Mouse (Mus musculus): ENCODE measurements at regions not wholly inside any gene's neighbourhood (a gene's known extent, or its start where the extent isn't known, plus 50 kb on each side); places are given as distances from the start of the nearest gene placed in this dataset.

DNA sequence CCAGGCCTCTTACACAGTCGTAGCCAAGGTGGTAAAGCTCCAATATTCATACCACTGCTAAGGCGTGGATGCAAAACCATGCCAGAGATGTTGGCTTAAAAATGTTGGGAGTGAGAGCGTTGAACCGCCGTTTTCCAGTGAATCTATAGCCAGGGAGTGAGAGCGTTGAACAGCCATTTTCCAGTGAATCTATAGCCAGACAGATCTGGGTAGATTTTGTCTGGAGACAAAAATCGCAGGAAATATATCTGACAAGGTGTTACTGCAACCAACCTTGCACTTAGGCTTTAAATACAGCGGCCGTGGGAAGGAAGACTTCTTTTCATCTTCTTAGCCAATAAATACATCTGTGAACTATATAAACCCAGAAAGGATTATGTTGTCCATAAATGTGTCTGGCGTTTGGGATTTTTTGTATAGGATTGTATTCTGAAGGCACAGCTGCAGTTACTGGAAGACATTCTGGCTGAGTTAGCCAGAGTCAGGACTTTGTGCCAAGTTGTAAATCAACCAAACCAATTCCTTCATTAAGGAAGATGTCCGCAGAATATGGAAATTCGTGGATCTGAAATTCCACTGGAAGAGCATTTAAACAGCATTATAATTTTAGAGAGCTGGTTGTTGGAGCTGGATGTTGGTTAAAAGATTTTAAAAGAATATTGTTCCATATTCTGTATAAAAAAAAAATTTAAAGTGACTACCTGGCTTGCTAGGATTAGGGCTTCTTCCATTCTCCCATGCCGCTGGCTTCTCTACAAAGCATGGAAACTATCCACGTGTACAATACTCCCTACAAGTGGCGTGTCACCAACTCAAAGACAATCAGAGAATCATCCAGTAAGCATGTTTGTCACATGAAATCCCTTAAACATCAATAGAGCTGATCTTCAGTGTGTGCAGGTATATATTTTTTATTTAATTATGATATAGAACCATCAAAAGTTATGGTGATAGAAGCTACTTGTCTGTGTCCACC is 75.8 kb upstream of the Cpm start:
- no peak overlapping the region for H3K4me3 ChIP-seq (ENCODE audit: inconsistent target)
- no peaks in the 10 kb centered on the region for H3K36me3 ChIP-seq (ENCODE audit: inconsistent target)
- H3K79me2 ChIP-seq (ENCODE audit: inconsistent target): no peaks in the 10 kb centered on the region
- H3K27ac ChIP-seq: no peak overlapping the region
- 94% methylated on average over 15 of the region's 15 CpGs for WGBS (ENCODE audit: missing documents)

DNA sequence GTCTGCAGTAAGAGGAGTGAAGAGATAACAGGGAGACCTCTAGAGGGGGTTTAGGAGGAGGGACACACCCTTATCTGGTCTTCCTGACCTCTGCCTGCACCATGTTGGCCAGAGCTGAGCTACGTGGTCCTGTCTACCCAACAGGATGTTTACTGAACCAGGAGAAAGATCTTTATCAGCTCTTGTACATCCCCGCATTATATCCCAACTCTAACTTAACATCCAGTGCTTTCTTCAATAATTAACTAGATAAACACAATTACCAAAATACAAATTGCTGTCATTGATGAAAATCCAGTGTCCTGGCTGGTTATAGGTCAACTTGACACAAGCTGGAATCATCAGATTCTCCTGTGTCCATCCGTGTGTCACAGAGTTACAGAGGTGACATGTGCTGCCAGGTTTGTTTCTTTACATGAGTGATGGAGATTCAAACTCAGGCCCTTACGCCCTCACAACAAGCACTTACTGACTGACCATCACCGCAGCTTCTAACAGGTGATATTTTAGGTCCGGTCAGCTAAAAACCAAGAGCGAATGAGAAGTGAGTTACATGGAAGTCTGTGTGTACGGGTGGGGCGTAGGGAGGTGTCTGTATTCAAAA is 77.1 kb upstream of the Cpm start:
- no peaks in the 10 kb centered on the region for H3K36me3 ChIP-seq (ENCODE audit: inconsistent target)
- WGBS (ENCODE audit: missing documents): 94% methylated on average over 9 of the region's 9 CpGs
- no peaks in the 10 kb centered on the region for H3K79me2 ChIP-seq (ENCODE audit: inconsistent target)
- no peak overlapping the region for H3K4me3 ChIP-seq (ENCODE audit: inconsistent target)
- no peak overlapping the region for H3K27ac ChIP-seq

DNA sequence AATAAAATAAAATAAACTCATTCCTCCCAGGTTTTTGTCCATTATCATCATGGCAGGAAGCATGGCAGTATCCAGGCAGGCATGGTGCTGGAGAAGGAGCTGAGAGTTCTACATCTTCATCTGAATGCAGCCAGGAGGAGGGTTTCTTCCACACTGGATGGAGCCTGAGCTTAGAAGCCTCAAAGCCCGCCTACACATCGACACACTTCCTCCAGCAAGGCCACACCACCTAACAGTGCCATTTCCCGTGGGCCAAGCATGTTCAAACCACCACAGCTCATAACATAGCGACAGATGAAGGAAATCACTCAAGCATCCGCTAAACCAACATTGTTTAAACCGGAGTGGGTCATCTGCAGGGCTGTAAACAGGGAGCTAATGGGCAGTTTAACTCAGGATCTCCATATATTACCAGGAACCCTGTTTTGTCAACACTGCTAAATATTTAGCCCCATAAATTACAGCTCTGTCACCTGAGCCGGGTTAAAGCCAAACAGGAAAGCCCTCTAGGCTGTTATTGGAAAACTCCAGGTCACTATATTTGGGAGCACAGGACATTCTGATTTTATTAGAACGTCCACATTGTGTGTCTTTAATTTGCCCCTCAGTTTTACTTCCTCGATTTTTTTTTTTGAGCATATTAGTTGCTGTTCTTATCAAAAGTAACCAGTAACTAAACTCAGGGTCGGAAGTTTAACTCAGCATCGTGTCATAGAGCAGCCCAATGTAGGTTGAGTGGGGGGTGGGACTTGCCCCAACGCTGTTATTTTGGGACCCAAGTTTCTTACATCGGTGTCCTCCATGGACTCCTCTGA is 77.9 kb upstream of the Cpm start:
- no peak overlapping the region for H3K4me3 ChIP-seq (ENCODE audit: inconsistent target)
- no peaks in the 10 kb centered on the region for H3K79me2 ChIP-seq (ENCODE audit: inconsistent target)
- no peak overlapping the region for H3K27ac ChIP-seq
- H3K36me3 ChIP-seq (ENCODE audit: inconsistent target): no peaks in the 10 kb centered on the region
- 78% methylated on average over 13 of the region's 13 CpGs for WGBS (ENCODE audit: missing documents)

DNA sequence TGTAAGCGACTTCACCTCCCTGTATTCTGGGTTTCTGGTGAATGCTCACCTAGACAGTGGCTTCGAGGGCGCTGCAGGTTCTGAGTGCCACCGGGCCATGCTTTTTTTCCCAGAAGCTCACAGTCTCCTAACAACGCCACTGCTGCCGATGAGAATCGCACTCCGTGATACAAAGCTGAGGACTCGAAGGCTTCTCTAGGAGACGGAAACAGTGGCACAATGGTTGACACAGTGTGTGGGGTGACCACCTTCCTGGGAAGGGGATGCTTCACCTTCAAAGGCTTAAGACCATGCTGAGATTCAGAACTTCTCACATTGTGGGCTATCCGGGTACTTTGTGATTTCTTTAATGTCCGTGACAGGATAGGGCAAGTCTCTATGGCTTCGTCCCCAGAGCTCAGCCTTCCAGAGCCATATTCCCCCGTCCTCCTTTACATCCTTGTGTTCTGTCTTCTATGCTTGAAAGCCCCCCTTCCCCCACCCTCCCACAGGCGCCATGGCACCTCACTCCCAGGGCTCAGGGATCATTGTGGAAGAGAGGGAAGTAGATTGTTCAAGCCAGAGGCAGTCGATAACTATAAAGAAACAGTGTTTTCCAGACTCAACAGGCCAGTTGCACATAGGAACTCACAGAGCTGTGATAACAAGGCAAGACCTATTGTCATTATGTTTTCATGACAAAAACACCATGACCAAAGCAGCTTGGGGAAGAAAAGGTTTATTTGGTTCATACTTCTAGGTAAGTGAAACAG is 79.3 kb upstream of the Cpm start:
- Histone ChIP-seq H3K36me3 (ENCODE audit: inconsistent target) (no peaks in the 10 kb centered on the region), H3K27ac (no peak overlapping the region), H3K4me3 (ENCODE audit: inconsistent target) (no peak overlapping the region), H3K79me2 (ENCODE audit: inconsistent target) (no peaks in the 10 kb centered on the region)
- WGBS (ENCODE audit: missing documents): 93% methylated on average over 16 of the region's 16 CpGs

DNA sequence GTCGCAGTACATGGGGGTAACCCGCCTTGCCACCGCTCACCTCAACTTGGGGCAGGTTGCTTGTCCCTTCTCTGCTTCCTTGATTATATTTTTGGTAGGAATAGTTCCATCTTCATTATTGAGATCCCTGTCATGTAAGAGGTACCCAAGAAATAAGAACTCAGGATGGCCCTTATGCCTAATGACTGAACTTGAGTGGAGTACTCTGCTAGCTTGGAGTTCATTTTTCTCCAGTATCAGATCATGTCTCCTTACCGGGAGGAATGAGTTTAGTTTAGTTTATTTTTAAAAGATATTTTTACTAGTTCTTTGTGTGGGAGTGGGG is 79.8 kb upstream of the Cpm start:
- H3K79me2 ChIP-seq (ENCODE audit: inconsistent target): no peaks in the 10 kb centered on the region
- no peak overlapping the region for H3K27ac ChIP-seq
- no peaks in the 10 kb centered on the region for H3K36me3 ChIP-seq (ENCODE audit: inconsistent target)
- no peak overlapping the region for H3K4me3 ChIP-seq (ENCODE audit: inconsistent target)
- WGBS (ENCODE audit: missing documents): 90% methylated on average over 4 of the region's 4 CpGs

DNA sequence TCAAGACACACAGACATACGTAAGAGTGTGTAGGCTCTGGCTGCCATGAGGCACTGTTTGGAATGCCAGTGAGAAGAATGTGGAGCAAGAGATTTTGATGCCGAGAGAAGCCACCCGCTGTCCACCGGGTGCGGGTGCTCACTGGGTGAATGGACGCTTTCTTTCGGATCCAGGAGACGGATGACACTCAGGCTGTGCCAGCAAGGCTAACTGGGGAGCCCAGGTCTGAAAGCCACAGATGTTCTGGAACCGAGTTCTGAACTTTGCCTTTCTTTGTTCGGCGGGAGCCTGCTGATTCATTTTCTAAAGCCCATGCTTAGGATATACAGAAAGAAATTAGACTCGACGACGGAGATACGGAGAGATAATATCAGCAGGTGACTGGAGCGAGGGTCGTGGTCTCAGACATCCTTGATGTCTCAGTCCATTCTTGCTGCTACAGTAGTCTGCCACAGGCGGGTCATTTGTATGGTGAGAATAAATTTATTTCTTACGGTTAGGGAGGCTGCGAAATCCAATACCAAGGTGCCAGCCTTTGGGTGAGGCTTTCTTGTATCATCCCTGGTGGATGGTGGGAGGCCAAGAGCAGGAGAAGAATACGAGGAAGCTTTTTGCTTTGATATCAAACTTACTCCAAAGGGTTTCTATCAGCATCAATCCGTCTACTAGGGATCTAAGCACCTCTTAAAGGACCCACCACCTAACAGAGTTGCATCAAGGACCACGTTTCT is 80.4 kb upstream of the Cpm start:
- no peaks in the 10 kb centered on the region for H3K36me3 ChIP-seq (ENCODE audit: inconsistent target)
- whole genome bisulfite sequencing (ENCODE audit: missing documents): 92% methylated on average over 23 of the region's 23 CpGs
- H3K4me3 ChIP-seq (ENCODE audit: inconsistent target): no peak overlapping the region
- H3K27ac ChIP-seq: no peak overlapping the region
- no peaks in the 10 kb centered on the region for H3K79me2 ChIP-seq (ENCODE audit: inconsistent target)

DNA sequence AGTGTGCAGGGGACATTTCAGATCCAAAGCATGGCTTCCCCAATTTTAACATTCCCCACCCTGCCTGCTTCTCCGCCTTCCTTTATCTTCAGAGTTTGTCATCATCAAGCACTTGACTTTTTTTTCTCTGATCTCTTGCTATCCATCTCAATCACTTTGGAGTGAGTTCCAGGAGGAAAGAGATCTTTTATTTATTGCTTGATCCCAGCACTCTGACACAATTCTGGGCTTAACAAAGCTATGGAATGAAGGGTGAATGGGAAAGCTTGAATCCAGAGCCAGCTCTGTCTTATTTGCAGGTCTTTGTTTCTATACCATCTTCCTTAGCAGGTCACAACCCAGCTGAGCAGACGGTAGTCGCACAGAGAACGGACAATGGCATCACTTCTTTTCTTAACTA is 81.0 kb upstream of the Cpm start:
- Histone ChIP-seq H3K36me3 (ENCODE audit: inconsistent target) (no peaks in the 10 kb centered on the region), H3K79me2 (ENCODE audit: inconsistent target) (no peaks in the 10 kb centered on the region), H3K4me3 (ENCODE audit: inconsistent target) (no peak overlapping the region), H3K27ac (no peak overlapping the region)
- WGBS (ENCODE audit: missing documents): 78% methylated on average over 4 of the region's 4 CpGs

DNA sequence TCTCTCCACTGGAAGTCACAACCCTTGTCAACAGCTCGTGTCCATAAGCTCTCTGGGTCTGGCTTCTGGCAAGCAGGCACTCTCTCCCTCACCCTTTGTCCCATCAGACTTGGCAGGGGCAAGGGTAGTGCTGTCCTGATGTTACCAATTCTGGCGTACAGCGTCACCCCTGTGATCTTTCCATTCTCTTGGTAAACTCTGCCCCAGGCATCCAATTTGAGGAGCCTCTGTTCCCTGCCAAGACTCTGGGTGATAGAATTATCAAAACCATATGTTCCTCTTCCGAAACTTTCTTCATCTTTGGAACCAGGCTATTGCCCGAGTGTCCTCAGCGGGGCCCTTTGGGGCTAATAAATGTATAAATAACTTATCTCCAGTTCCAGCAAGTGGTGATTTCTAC is 82.0 kb upstream of the Cpm start:
- Histone ChIP-seq H3K4me3 (ENCODE audit: inconsistent target) (no peak overlapping the region), H3K79me2 (ENCODE audit: inconsistent target) (no peaks in the 10 kb centered on the region), H3K27ac (no peak overlapping the region), H3K36me3 (ENCODE audit: inconsistent target) (no peaks in the 10 kb centered on the region)
- 90% methylated on average over 6 of the region's 6 CpGs for WGBS (ENCODE audit: missing documents)

DNA sequence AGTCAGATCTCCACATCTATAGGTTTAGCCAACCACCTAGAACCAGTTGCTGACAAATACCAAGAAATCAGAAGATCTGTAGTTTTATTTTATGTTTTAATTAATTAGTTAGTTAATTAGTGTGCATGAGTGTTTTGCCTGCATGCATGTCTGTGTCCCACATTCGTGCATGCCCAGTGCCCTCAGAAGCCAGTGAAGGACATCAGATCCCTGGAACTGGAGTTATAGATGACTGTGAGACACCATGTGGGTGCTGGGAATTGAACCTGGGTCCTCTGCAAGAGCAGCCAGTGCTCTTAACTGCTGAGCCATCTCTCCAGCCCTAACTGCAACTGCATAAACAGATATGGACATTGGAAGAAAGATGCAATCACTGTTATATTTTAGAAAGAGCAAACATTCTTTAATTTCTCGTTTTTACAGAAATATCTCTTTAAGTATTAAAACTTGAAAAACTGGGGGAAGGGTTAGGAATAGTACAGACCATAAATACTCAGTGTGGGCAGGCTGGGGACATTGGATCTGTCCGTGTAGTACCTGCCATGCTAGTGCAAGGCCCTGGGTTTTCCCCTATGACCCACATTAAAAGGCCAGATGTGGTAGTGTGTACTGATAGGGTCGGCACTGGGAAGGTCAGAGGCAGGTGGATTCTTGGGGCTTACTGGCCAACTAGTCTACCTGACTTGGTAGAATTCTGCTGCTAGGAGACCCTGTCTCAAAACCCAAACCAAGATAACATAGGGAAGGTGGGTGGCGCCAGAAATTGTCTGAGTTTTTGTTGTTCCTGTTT is 83.3 kb upstream of the Cpm start:
- Histone ChIP-seq H3K4me3 (ENCODE audit: inconsistent target) (no peak overlapping the region), H3K27ac (no peak overlapping the region), H3K79me2 (ENCODE audit: inconsistent target) (no peaks in the 10 kb centered on the region), H3K36me3 (ENCODE audit: inconsistent target) (no peaks in the 10 kb centered on the region)
- 93% methylated on average over 5 of the region's 5 CpGs for WGBS (ENCODE audit: missing documents)

DNA sequence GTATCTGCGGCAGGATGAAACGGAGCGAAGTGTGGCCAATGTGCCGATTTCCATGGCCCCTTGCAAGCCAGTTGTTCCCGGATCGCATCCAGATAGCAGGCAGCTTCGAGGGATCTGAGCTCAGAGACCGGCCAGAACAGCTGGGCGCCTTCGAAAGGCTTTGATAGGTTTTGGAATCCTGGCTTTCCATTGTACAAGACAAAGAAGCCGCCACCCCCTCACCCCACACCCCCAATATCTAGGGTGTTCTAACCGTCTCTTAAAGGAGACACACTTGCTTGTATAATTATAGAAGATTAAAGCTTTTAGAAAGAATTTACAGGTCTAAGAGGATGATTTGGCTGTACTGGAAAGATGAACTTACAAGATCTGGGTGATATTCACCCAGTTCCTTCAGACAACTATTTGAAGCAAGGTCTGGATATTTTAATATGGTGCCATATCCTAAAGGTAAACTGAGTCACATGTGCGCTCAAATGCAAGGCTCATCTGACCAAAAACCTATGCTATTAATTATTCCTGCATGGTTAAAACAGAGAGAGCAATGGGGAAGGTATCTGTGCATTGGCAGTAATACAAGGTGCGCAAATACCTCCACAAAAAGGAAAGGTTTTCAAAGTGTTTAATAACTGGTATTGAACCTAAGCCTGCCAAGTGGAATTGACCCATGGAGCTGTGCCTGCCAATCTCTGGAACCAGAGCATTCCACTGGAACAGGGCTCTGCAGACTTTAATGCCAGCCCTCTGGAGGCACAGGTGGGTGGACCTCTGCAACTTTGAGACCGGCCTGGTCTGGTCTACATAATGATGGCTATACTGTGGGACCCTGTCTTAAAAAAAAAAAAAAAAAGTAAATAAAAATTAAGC is 84.4 kb upstream of the Cpm start:
- H3K79me2 ChIP-seq (ENCODE audit: inconsistent target): no peaks in the 10 kb centered on the region
- WGBS (ENCODE audit: missing documents): 89% methylated on average over 15 of the region's 15 CpGs
- no peak overlapping the region for H3K4me3 ChIP-seq (ENCODE audit: inconsistent target)
- H3K27ac ChIP-seq: no peak overlapping the region
- H3K36me3 ChIP-seq (ENCODE audit: inconsistent target): no peaks in the 10 kb centered on the region

DNA sequence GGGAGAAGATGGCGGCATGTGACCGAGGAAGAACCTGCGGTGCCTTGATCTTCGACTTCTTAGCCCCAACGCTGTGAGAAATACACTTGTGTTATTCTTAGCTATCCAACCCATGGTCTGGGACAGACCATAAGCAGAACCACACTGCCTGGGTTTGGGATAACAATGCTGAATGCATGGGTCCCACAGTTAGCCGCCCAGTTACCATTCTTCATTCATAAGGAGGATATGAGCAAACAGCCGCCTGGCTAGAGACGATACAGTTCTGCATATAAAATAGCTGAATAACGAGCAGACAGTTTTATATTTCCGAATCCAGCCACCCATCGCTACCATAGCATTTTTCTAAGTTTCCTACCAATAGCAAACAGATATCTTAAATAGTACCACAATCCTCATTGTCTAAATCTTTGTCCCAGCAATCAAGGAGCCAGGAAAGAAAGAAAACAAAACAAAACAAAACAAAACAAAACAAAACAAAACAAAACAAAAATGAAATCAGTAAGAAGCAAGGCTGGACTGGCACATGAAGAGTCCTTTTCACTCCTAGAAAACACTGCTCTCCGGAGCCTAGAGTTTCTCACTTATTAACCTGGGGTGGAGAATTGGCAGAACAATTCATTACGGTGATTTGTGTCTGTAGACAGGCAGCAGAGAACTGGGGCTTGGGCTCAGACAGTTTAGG is 85.2 kb upstream of the Cpm start:
- 90% methylated on average over 13 of the region's 13 CpGs for WGBS (ENCODE audit: missing documents)

DNA sequence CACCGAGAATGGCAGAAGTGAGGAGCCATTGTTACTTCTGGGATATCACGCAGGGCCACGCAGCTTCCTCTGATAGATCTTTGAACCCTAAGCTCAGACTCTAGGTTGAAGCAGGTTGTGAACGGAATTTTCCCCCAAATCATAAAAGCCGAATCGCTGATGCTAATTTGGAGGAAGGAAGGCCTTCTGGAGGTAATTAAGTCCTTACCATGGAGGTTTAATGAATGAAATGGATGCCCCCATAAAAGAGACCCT is 85.7 kb upstream of the Cpm start:
- 90% methylated on average over 6 of the region's 6 CpGs for WGBS (ENCODE audit: missing documents)
- Histone ChIP-seq H3K36me3 (ENCODE audit: inconsistent target) (no peaks in the 10 kb centered on the region), H3K27ac (no peak overlapping the region), H3K79me2 (ENCODE audit: inconsistent target) (no peaks in the 10 kb centered on the region), H3K4me3 (ENCODE audit: inconsistent target) (no peak overlapping the region)

More for the DNA sequence above, 85.2 kb upstream of the Cpm start:
- Histone ChIP-seq H3K4me3 (ENCODE audit: inconsistent target) (no peak overlapping the region), H3K27ac (no peak overlapping the region), H3K36me3 (ENCODE audit: inconsistent target) (no peaks in the 10 kb centered on the region), H3K79me2 (ENCODE audit: inconsistent target) (no peaks in the 10 kb centered on the region)
